Mouse (Mus musculus) monocyte, adult 2 months (primary cell): ENCODE data around the gene Ear2.
"Not testable (repeated sequence)": the region's sequence is repeated elsewhere in the genome, so short reads cannot be mapped to it uniquely, and the experiment has no call there.

ENCODE experiments used
- DNase-seq, 2 experiments: peaks; one replicate each; pipeline ENCODE4 v3.0.0; 2022; ENCODE audit warnings: low spot score in 2 of 2, low read depth in 1 of 2

The Ear2 gene

DNA sequence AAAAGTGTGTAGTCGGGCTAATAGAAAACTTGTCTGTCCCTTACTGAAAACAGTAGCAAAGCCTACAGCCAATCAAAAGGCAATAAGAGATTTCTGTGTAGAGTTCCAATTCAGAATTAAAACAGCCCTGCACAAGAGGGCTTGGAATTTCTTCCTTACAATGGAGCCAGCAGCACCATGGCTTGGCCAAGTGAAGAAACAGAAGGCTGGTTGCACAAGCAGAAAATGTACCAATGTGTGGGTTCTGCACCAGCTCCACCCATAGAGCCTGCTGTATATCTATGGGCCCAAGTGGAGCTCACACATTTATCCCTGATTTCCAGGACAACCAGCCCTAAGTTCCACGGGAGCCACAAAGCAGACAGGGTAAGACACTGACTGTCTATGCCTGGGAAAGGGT is at the start of gene Ear2:
Ear2 (plus strand) TSS at position 301 of the 400 bp plus-strand sequence.
- not testable (repeated sequence) for DNase-seq

DNA sequence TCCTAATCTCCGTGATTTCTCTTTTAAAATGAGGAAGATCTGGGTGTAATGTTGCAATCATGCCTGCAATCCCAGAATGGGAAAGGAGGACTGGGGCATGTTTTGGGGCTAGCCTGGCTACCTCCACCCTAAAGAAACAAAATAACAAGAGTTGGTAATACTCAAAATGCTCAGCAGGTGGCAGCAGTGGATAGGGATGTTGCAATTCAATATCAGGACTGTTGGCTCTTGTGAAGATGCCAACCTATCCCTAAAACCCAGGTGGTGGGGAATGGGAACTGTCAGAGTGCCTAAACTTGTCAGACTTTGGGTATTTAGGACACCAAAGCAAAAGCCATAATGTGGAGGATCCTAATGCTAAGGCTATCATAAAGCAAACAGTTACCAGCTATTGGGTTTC is 34.6 kb upstream of the Ear2 start:
- not testable (repeated sequence) for DNase-seq

DNA sequence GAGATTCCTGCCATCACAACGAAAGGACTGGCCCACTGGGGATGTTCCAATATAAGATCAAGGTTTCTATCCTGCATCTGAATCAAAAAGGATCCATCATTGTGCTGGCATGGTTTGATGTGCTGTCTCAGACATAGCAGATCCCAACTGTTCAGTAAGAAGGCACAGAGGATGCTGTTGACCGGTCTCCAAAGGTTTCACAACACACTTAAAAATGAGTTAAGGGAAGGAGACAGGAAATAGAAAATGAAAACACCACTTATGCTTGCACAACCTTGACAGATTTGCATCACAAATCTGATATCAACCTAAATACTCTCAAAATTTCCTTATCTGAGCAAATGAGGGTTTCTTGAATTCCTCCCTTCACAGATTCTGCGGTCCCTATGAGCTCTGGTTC is 31.9 kb upstream of the Ear2 start:
- not testable (repeated sequence) for DNase-seq

DNA sequence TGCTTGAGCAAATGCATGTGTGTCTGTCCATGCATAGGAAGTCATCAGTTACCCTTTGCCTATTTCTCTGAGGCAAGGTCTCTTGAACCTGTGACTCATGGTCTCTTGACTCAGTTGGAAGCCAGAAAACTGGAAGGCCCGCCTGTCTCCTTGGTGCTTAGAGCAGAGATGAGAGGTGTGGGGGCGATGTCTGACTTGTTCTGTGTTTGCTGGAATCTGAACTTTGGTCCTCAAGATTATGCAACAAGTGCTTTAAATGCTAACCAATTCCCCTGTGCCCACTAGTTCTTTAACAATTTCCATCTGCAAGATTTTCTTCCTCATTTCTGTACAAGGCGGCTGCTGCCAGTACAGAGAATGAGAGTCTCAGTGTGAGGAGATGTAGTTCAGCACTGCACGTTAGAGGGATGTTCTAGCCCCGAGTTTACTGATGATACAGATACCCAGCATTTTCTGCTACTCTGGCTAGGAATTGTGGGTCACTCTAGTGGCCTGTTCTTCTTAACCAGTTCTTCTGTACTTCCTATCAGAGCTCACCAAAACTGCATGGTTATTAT is 24.6 kb upstream of the Ear2 start:
- not testable (repeated sequence) for DNase-seq

DNA sequence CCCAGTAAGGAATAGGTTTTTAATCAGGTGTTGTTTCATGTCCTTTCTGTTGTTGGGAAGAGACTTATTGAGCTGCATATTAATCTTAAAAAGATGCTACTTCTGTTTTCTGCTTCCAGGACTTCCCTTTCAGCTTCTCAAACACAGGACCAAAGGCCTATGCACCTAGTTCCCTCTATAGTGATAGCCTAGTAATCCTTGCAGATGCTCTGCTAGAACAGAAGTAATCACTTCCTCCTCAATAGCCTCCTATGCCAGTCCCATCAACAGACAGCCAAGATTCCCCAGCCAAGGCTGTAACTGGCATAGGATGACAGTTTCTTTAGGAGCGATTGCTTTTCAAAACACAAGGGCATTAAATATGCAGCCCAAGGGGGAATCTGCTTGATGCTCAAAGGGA is 15.9 kb upstream of the Ear2 start:
- DNase-seq: not testable (repeated sequence)

DNA sequence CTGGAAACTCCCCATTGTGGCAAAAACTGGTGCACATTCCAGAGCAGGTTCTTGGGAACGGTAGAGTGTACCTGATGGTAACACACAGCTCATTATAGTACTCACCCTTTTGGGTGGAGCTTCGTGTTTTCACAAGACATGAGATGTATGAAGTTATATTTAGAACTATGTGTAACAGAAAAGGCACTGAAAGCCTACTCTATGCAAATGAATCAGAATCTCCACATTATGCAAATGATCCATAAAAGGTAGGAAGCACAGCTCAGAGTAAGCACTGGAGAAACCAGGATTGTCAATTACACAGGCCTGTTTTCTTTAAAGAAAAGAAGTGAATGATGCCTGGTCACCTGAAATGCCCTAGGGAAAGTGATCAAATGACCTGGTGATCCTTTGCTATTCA is 14.9 kb upstream of the Ear2 start:
- not testable (repeated sequence) for DNase-seq

DNA sequence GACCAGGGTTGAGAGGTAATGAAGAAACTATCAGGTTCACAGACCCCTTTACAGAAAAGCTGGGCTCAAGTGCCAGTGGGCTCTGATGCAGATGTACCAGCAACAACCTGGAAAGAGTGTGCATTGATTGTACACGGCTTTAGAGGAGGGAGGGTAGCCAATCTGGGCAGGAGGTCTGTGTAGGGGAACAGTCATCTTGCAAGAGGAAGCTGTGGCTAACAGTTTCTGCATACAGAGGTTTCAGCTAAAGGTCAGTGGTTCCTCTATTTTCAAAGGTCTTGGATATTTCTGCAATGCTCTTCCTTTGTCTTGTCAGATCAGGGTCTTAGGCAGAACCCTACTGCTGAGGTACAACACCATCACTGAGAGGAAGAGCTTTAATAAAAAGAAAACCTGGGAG is 10.9 kb upstream of the Ear2 start:
- DNase-seq: peak in 1 of 2 experiments; percentile 27

DNA sequence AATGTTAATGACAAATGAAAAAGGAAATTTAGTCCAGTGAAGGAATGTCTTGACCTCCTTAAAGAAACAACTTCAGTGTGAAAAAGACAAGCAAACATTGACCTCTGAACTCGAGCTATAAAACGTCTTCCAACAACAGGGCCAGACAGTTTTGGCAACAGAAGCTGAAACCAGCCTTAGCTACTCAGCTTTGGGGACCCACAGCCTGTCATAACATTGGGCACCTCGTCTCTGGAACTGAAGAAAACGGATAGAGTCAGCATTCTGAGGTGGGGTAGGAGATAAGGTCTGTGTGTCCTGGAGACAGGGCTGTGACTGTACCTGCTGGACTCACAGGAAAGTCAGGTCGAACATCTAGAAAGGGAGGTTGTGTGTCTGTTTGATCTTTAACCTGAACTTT is 8.0 kb upstream of the Ear2 start:
- DNase-seq: not testable (repeated sequence)

DNA sequence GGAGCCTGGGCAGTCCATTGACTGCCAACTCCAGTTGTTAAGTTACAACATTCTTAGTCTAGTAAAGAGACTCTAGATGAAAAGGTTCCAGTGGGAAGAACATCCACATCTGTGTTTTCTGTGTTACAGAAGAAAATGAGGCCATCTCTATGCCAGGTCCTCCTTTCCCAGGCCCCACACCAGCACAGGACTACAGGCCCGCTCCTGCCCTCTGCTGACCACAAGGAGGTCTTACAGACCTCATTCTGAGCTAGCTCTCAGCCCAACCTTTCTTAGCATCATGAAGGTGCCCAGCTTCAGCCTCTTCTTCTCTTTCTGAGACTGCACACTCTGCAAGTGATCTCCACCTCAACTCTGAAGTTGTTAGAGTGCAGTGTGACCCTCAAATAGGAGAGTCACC is 2.4 kb upstream of the Ear2 start:
- DNase-seq: not testable (repeated sequence)

DNA sequence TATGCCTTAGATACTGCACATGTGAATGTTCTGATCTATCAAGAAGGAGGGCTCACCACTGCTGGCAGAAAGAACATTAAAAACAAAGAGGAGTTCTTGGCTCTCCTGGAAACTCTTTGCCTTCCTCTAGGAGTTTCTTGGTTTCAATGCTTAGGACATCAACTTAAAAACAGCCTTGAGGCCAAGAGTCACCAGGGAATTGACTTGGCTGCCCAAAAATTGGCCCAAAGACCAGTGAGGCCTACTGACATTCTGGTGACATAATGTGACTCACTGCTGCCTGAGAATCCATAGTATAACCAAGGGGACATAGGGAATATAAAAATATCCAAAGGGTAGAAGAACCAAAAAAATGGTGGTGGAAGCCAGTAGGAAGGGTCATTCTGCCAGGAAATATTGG is 8.5 kb downstream of the Ear2 start:
- no peak for DNase-seq

DNA sequence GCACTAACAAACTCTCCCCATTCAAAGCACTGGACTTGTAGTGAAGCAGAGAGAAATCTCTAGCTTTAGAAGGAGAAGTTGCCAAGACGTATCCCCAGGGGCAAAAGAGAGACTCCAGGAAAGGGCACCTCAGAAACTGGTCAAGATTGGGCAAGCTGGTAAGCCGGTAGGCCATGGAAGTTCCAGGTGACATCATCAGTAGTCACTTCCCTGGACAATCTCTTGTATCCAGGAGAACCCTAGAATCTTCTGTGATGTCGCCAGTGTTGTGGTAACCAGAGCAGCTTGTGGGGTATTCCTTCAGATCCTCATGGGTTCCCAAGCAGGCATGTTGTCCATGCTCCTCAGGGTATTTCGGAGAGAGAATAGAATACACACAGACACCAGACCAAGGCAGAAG is 21.1 kb downstream of the Ear2 start, which contains the start of gene Gm3327:
Gm3327 (plus strand) TSS at position 301 of the 400 bp plus-strand sequence.
- DNase-seq: not testable (repeated sequence)
